Mouse (Mus musculus) c-Kit-positive CD71-positive TER-119-negative erythroid progenitor cells, embryonic 14.5 days (primary cell): ENCODE results near the gene Dlec1.

Experiments
- DNase-seq: peaks from one replicate; pipeline ENCODE4 v3.0.0-alpha.2; 2013; ENCODE audit warnings: low read depth

Dlec1 gene

GRCm38 (mm10) chr9:119089437-119089836, 12.8 kb upstream of the Dlec1 start:
- no peak for DNase-seq

GRCm38 (mm10) chr9:119090462-119090861, 11.8 kb upstream of the Dlec1 start:
- no peak for DNase-seq

GRCm38 (mm10) chr9:119091581-119092310, 10.5 kb upstream of the Dlec1 start:
- no peak for DNase-seq

- no peak for DNase-seq
These were observed 9.5 kb upstream of the Dlec1 start for GRCm38 (mm10) chr9:119092473-119093418.

- DNase-seq: no peak
These were observed 8.6 kb upstream of the Dlec1 start, which contains the start of gene Plcd1 for GRCm38 (mm10) chr9:119093419-119094295. Gene Plcd1 (minus strand): TSS chr9:119093502.

GRCm38 (mm10) chr9:119094462-119095109, 7.7 kb upstream of the Dlec1 start:
- no peak for DNase-seq

- DNase-seq: no peak
These were observed 1.9 kb upstream of the Dlec1 start for GRCm38 (mm10) chr9:119100177-119100898.

GRCm38 (mm10) chr9:119102783-119103113, 470 bp downstream of the Dlec1 start:
- DNase-seq: no peak

- no peak for DNase-seq
These were observed 5.3 kb downstream of the Dlec1 start for GRCm38 (mm10) chr9:119107566-119107965.

GRCm38 (mm10) chr9:119109685-119110353, 7.5 kb downstream of the Dlec1 start:
- no peak for DNase-seq

GRCm38 (mm10) chr9:119110640-119111039, 8.4 kb downstream of the Dlec1 start:
- DNase-seq: no peak

GRCm38 (mm10) chr9:119114911-119115310, 12.6 kb downstream of the Dlec1 start:
- DNase-seq: no peak

- DNase-seq: no peak
These were observed 17.3 kb downstream of the Dlec1 start for GRCm38 (mm10) chr9:119119409-119120167.

GRCm38 (mm10) chr9:119120168-119120560, 17.9 kb downstream of the Dlec1 start:
- DNase-seq: no peak

GRCm38 (mm10) chr9:119122596-119123369, 20.5 kb downstream of the Dlec1 start:
- no peak for DNase-seq

GRCm38 (mm10) chr9:119128436-119129181, 26.3 kb downstream of the Dlec1 start:
- no peak for DNase-seq

- no peak for DNase-seq
These were observed 28.4 kb downstream of the Dlec1 start for GRCm38 (mm10) chr9:119130692-119131091.

GRCm38 (mm10) chr9:119138836-119139235, 36.6 kb downstream of the Dlec1 start:
- DNase-seq: no peak
